Mouse (Mus musculus): ENCODE results near the gene Bmi1.

Gene Bmi1

DNA sequence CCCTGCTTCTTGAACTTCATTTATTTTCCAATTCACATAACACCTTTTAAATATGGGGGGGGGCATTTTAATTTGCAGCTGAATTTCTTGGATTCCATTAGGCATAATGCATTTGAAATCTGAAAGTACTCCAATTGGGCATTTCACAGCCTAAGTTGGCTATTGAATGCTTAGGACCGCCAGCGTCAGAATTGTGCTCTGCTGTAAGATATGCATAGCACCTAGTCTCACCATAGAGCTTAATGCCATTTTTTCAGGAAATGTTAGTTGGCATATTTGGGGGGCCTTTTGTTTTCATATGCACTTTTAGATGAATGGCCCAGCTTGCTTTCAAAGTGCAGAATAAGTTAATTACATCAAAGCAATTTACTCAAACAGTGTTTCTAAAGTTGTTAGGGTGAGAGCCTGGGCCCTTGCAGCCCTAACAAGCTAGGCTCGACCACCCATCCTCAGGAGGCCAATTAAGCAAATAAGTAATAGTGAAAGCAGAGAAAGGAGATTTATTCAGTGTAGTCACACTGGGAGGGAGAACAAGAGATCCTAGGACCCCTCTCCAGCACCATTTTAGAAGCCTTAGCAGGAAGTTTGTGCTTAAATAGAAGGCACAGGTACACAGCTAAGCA is 45.5 kb downstream of the Bmi1 start:
- no peak for DNase-seq (ENCODE audit: low read depth, low spot score)

DNA sequence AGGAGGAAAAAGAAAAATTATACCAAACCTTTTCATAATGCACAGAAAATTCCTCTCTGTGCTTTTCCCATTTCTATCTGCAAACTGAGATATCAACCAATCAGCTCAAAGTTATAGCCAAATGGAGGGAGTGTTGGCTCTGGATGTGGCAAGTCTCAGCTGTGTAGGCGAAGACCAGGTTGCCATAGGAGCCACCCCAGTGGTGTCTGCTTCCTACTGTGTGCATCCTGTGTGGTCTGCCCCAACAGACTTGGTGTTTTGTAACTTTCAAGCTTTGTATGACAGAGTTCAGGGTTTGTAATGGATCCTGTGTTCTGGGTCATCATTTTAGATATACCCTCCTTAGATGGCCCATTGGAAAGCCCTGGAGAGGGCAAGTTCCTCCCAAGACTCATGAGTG is 47.6 kb downstream of the Bmi1 start:
- no peak for DNase-seq (ENCODE audit: low read depth, low spot score)

DNA sequence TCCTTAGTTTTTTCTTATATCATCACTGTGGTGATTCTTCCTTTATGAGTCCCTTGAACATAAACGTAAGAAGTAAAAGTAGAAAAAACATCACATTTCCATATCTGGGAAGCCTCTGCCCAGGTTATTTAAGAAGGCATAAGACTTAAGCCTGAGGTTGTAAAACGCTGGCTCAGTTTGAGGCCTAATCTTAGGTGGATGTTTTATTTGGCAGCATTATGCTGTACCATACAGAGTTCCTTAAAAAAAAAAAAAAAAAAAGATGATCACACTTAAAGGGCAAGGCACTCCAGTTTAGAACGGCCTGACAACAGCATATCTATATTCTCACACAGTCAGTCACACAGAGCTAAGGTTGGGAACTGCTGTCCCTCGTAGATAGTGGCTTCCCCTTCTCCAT is 49.1 kb downstream of the Bmi1 start:
- no peak for DNase-seq (ENCODE audit: low read depth, low spot score)

DNA sequence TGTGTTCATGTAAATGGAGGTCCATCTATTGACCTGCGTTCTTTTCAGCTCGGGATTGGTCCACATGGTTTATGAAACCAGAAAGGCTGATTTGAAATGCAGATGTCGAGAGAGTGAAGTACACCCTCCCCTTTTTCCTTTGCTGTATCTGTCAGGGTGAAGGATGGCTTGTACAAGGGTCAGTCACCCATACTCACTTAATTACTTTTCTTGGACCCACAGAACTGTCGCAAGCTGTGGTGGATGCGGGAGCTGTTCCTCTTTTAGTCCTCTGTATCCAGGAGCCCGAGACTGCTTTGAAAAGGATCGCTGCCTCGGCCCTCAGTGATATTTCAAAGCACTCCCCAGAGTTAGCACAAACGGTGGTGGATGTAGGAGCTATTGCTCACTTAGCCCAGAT is 54.9 kb downstream of the Bmi1 start:
- no peak for DNase-seq (ENCODE audit: low read depth, low spot score)

DNA sequence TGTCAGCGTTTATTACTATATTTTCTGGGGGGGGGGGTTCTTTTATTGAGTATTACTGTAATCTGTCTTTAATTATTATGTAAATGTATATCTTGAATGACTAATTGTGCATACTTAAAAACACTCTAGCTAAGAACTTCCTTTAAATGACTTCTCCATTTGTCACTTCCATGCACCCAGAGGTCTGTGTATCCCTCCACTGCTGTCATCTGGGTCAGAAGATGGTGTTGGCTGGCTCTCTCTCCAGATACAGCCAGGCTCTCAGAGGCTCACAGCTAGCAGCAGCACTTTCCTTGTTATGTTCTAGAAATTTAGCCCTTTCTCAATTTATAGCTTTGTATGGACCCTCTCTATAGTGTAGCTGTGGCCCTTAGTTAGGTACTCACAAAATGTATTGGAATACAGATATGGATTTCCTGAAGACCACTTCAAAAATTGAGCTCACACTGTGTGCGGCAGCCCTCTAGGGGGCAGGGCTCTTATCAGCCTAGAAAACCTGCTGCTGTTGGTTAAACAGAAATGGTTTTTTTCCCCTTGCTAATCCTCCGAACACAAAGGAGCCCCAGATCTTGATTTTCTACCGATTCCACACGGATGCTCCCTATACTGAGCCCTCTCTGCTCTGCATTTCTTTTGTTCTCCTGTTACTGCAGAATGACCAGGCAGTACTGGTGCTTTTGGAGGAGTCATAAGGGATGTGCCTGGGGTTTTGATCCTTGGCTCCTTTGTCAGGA is 57.7 kb downstream of the Bmi1 start:
- no peak for DNase-seq (ENCODE audit: low read depth, low spot score)

All from retina, adult 2 months (tissue).